Mouse (Mus musculus) forebrain, embryonic 13.5 days (tissue): Measurements from ENCODE around the gene Actr3. TPM values are rescaled to one million over a fixed set of nuclear protein-coding genes. Genes with fewer than 3 reads are reported as not detected.
A peak's percentile ranks its signal among the peaks of the same experiment; 100 is the strongest.

Experiments used
- ATAC-seq: fragments of 200-750 bp; cut with Nextera tagmentation; 2 replicates; pipeline ENCODE4 v1.8.0; 2017
- H3K27ac ChIP-seq: fragments of 300-500 bp; sonication (generic); 2 replicates; pipeline ENCODE4 v1.5.1; 2015; ENCODE audit warnings: inconsistent platforms, mild to moderate bottlenecking, moderate library complexity
- H3K27me3 ChIP-seq: fragments of 300-500 bp; sonication (generic); 2 replicates; pipeline ENCODE4 v1.6.1; 2015; ENCODE audit warnings: mild to moderate bottlenecking, inconsistent platforms
- H3K36me3 ChIP-seq: fragments of 300-500 bp; sonication (generic); 2 replicates; pipeline ENCODE4 v1.6.1; 2015; ENCODE audit warnings: mild to moderate bottlenecking, inconsistent platforms; ENCODE audit not compliant: poor library complexity, severe bottlenecking
- H3K4me1 ChIP-seq: fragments of 300-500 bp; sonication (generic); 2 replicates; pipeline ENCODE4 v1.6.1; 2015; ENCODE audit warnings: inconsistent platforms
- H3K4me2 ChIP-seq: fragments of 300-500 bp; sonication (generic); 2 replicates; pipeline ENCODE4 v1.6.1; 2015; ENCODE audit warnings: inconsistent platforms, mild to moderate bottlenecking, moderate library complexity
- H3K4me3 ChIP-seq: fragments of 300-500 bp; sonication (generic); 2 replicates; pipeline ENCODE4 v1.5.1; 2015; ENCODE audit warnings: mild to moderate bottlenecking, inconsistent platforms
- H3K9ac ChIP-seq: fragments of 300-500 bp; sonication (generic); 2 replicates; pipeline ENCODE4 v1.6.1; 2015; ENCODE audit warnings: mild to moderate bottlenecking, inconsistent platforms
- H3K9me3 ChIP-seq: fragments of 300-500 bp; sonication (generic); replicated peaks from 2 replicates; pipeline ENCODE4 v1.6.1; 2016; ENCODE audit warnings: inconsistent platforms
- WGBS: fragments of 180-500 bp; shearing (Covaris S2); methylation state at CpG from one replicate; pipeline ENCODE4 v1.1.7; 2015; 5-methylcytosine and 5-hydroxymethylcytosine counted together
- polyA plus RNA-seq: library from polyadenylated mRNA; unstranded; fragments of >200 nt; fragmentation: Nextera tagmentation; extraction: Ambion mirVana; gene quantifications from 2 replicates; pipeline ENCODE4 v1.2.1, GENCODE M21; 2015

The Actr3 gene
- 225 and 227 TPM in 2 replicates for polyA plus RNA-seq

- 0% methylated on average over 48 of the region's 59 CpGs for WGBS
- H3K4me3 ChIP-seq = peak within 1 kb of the TSS; percentile 85
- no peaks in the 10 kb centered on the region for H3K9me3 ChIP-seq
- H3K9ac ChIP-seq = peak within 1 kb of the TSS; percentile 85
- peak within 1 kb of the TSS; percentile 97 for H3K27ac ChIP-seq
- H3K36me3 ChIP-seq = no peaks in the 10 kb centered on the region
- peak; percentile 97 for ATAC-seq
- peaks cover 37% of the 10 kb centered on the region for H3K4me1 ChIP-seq
- no peaks in the 10 kb centered on the region; the same call in 1 of the 2 replicates for H3K27me3 ChIP-seq
- peak within 1 kb of the TSS; percentile 72 for H3K4me2 ChIP-seq
These were observed at the start of gene Actr3 for GRCm38 (mm10) chr1:125435369-125436135. TSS of gene Actr3 (minus strand) at chr1:125435727.

DNA sequence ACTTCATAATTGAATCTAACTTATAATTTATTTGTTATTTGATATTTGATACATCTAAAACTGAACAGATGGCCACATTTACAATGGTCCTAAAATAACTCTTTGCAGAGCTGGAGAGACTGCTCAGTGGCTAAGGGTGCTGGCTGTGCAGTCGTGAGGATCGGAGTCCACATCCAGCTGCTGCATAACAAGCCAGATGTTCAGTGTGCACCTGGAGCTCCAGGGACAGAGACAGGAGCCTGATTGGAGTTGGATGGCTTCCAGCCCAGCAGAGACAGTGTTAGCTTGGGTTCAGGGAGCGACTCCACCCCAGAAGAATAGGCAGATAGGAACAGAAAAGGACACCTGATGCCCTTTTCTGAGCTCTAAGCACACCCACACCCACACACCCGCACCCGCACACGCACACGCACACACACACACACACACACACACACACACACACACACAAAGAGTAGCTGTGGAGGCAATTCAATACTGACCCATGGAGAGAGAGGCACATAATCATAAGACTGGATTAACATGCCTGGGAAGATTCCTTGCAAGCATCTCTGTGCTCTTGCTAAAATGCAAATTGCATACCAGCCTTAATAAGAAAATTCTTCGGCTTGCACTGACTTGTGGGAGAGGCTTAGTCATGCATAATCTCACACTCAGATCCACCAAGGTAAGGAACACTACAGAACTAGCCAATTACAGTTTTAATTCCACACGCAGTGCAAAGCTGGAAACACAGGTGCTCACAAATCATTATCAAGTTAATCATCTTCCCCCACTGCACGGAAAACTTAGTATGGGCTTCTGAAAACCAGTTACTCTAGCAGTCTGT is 47.1 kb upstream of the Actr3 start:
- no peak overlapping the region for H3K4me2 ChIP-seq
- H3K4me3 ChIP-seq = no peak overlapping the region
- no peaks in the 10 kb centered on the region for H3K27me3 ChIP-seq
- H3K9me3 ChIP-seq = no peaks in the 10 kb centered on the region
- H3K27ac ChIP-seq = no peak overlapping the region
- 77% methylated on average over 10 of the region's 10 CpGs for WGBS
- H3K36me3 ChIP-seq = no peaks in the 10 kb centered on the region
- H3K4me1 ChIP-seq = no peaks in the 10 kb centered on the region
- ATAC-seq = peak; percentile 73
- no peak overlapping the region for H3K9ac ChIP-seq

- Histone ChIP-seq H3K4me3 (no peak overlapping the region), H3K27me3 (no peaks in the 10 kb centered on the region), H3K9ac (no peak overlapping the region), H3K27ac (no peak overlapping the region), H3K4me2 (no peak overlapping the region), H3K9me3 (no peaks in the 10 kb centered on the region), H3K36me3 (no peaks in the 10 kb centered on the region), H3K4me1 (no peaks in the 10 kb centered on the region)
- no peak for ATAC-seq
These were observed 46.3 kb upstream of the Actr3 start for GRCm38 (mm10) chr1:125481842-125482241.

DNA sequence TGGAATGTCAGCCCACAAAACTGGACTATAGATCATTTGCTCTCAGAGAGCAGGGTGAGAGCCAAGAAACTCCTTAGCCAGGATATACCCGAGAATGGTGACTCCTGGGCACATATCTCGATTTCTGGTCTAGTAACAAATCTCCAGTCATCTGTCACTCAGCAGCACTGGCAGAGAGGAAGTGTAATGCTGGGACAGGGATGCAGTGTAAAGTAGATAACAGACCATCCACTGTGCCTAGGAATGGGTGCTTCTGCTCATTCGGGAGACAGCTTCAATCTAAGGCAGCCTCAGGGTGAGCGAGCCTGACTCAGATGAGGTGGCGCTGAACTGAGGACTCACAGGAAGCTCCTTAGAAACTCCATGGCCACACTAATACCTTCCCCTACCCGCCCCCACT is 43.1 kb upstream of the Actr3 start:
- no peaks in the 10 kb centered on the region for H3K4me1 ChIP-seq
- H3K27ac ChIP-seq = no peak overlapping the region
- H3K27me3 ChIP-seq = no peaks in the 10 kb centered on the region
- H3K4me2 ChIP-seq = no peak overlapping the region
- no peaks in the 10 kb centered on the region for H3K9me3 ChIP-seq
- no peaks in the 10 kb centered on the region for H3K36me3 ChIP-seq
- H3K9ac ChIP-seq = no peak overlapping the region
- H3K4me3 ChIP-seq = no peak overlapping the region
- WGBS = 89% methylated on average over 6 of the region's 6 CpGs
- no peak for ATAC-seq

- Histone ChIP-seq H3K36me3 (no peaks in the 10 kb centered on the region), H3K27ac (no peak overlapping the region), H3K4me1 (no peaks in the 10 kb centered on the region), H3K27me3 (no peaks in the 10 kb centered on the region), H3K4me3 (no peak overlapping the region), H3K9ac (no peak overlapping the region), H3K4me2 (no peak overlapping the region), H3K9me3 (no peaks in the 10 kb centered on the region)
- no peak for ATAC-seq
- 74% methylated on average over 6 of the region's 6 CpGs for WGBS
These were observed 40.6 kb upstream of the Actr3 start for GRCm38 (mm10) chr1:125475961-125476682.

GRCm38 (mm10) chr1:125473866-125474265 is 38.3 kb upstream of the Actr3 start:
- Histone ChIP-seq H3K27ac (no peak overlapping the region), H3K4me2 (no peak overlapping the region), H3K9ac (no peak overlapping the region), H3K4me3 (no peak overlapping the region), H3K4me1 (no peaks in the 10 kb centered on the region), H3K9me3 (no peaks in the 10 kb centered on the region), H3K27me3 (no peaks in the 10 kb centered on the region), H3K36me3 (no peaks in the 10 kb centered on the region)
- ATAC-seq = no peak
- WGBS = 93% methylated on average over 3 of the region's 3 CpGs

DNA sequence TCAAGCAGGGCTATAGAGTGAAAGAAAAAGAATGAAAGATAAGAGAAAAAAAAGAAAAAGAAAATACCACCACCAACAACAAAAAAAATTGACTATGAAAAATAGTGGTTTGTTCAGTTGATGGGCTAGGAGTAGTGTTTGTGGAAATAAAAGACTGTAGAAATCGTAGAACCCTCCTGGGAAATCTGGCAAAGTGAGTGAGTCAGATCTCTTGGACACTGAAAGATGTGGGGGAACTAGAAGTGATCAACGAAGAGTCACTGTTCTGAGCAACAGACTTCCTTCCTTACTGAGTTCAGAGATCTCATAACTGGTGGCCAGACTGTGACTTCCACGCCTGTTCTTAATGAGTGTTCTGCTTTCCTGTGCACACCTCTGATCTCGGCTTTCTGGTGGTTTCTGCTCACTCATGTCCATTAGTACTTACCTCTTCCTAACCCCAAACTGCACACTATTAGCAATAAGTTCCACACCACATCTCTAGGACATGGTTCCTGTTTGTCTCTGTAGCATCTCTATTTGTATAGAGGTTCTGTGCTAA is 37.7 kb upstream of the Actr3 start:
- no peak overlapping the region for H3K9ac ChIP-seq
- H3K27me3 ChIP-seq = no peaks in the 10 kb centered on the region
- H3K4me3 ChIP-seq = no peak overlapping the region
- H3K4me1 ChIP-seq = no peaks in the 10 kb centered on the region
- 87% methylated on average over 4 of the region's 4 CpGs for WGBS
- H3K9me3 ChIP-seq = no peaks in the 10 kb centered on the region
- no peak overlapping the region for H3K4me2 ChIP-seq
- H3K27ac ChIP-seq = no peak overlapping the region
- H3K36me3 ChIP-seq = no peaks in the 10 kb centered on the region
- no peak for ATAC-seq

GRCm38 (mm10) chr1:125470805-125471648 is 35.5 kb upstream of the Actr3 start:
- Histone ChIP-seq H3K27ac (no peak overlapping the region), H3K4me3 (no peak overlapping the region), H3K9me3 (no peaks in the 10 kb centered on the region), H3K27me3 (no peaks in the 10 kb centered on the region), H3K4me2 (no peak overlapping the region), H3K9ac (no peak overlapping the region), H3K36me3 (no peaks in the 10 kb centered on the region), H3K4me1 (no peaks in the 10 kb centered on the region)
- ATAC-seq = no peak
- WGBS = 89% methylated on average over 4 of the region's 4 CpGs

GRCm38 (mm10) chr1:125467936-125468335 is 32.4 kb upstream of the Actr3 start:
- no peak for ATAC-seq
- Histone ChIP-seq H3K4me1 (no peaks in the 10 kb centered on the region), H3K9ac (no peak overlapping the region), H3K27me3 (no peaks in the 10 kb centered on the region), H3K36me3 (no peaks in the 10 kb centered on the region), H3K27ac (no peak overlapping the region), H3K4me3 (no peak overlapping the region), H3K9me3 (no peaks in the 10 kb centered on the region), H3K4me2 (no peak overlapping the region)
- 93% methylated on average over 4 of the region's 4 CpGs for WGBS

DNA sequence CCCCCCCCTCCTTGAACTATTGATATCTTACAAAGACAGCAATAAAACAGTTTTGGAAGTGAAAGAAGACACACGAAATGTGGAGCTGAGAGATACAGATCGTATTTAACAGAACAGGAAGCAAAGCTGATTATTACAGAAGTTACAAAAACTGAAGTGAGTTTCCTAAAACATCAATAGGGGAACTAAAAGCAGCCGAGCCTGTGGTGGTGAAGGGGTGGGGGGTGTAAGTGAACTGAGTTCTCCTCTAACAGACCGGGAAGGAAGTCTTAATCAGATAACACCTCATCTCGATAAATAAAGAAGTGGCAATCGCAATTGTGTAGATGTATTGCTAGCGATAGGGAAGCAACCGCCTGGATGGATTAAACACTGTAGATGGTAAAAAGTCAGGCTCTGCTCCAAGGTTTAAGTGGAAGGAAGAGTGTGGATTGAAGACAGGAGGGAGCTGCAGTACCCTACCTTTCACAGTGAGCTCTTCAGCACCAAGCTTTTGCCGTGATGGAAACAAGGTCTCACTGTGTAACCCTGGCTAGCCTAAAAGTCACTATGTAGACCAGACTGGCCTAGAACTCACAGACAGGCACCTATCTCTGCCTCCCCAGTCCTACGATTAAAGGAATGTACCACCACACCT is 31.2 kb upstream of the Actr3 start:
- no peaks in the 10 kb centered on the region for H3K4me1 ChIP-seq
- 84% methylated on average over 10 of the region's 10 CpGs for WGBS
- H3K36me3 ChIP-seq = no peaks in the 10 kb centered on the region
- no peak overlapping the region for H3K4me2 ChIP-seq
- H3K27ac ChIP-seq = no peak overlapping the region
- no peaks in the 10 kb centered on the region for H3K9me3 ChIP-seq
- no peak overlapping the region for H3K4me3 ChIP-seq
- no peak for ATAC-seq
- H3K9ac ChIP-seq = no peak overlapping the region
- H3K27me3 ChIP-seq = no peaks in the 10 kb centered on the region

- Histone ChIP-seq H3K27me3 (no peaks in the 10 kb centered on the region), H3K4me3 (no peak overlapping the region), H3K4me1 (no peaks in the 10 kb centered on the region), H3K9me3 (no peaks in the 10 kb centered on the region), H3K4me2 (no peak overlapping the region), H3K36me3 (no peaks in the 10 kb centered on the region), H3K27ac (no peak overlapping the region), H3K9ac (no peak overlapping the region)
- ATAC-seq = no peak
- 88% methylated on average over 4 of the region's 4 CpGs for WGBS
These were observed 28.5 kb upstream of the Actr3 start for GRCm38 (mm10) chr1:125464011-125464410.
